Mouse (Mus musculus) bone marrow macrophage, adult 2 months (primary cell): ENCODE measurements around the gene Sec23a.

Experiments
- CTCF ChIP-seq: IDR thresholded peaks from 2 replicates; pipeline ENCODE4 v1.5.1; 2012; ENCODE audit warnings: low read depth, mild to moderate bottlenecking, low read length, moderate library complexity
- POLR2A ChIP-seq: IDR thresholded peaks from 2 replicates; pipeline ENCODE4 v1.6.1; 2012; ENCODE audit warnings: mild to moderate bottlenecking, low read depth, low read length, borderline replicate concordance

DNA sequence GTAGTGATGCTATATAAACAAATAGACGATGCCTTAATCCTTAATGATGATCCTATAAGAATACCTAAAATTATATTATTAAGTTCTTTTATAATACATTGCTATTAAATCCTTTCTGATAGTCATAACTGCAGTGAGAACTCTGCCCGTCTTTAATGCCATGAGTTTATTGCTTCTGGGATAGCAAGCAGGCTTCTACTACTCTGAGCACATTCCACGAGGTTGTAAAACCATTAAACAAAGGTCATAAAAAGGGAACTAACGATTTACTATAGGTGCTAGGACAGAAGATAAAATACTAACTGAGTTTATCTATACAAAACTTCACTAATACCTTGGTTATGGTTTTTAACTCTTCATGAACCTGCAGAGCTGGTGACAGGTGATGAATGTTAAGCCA lies 69.3 kb downstream of the Sec23a start:
- TF ChIP-seq POLR2A (no peak), CTCF (no peak)
